Comparison of ENCODE assay signal across 18 mouse cellular contexts in the genomic region with DNA sequence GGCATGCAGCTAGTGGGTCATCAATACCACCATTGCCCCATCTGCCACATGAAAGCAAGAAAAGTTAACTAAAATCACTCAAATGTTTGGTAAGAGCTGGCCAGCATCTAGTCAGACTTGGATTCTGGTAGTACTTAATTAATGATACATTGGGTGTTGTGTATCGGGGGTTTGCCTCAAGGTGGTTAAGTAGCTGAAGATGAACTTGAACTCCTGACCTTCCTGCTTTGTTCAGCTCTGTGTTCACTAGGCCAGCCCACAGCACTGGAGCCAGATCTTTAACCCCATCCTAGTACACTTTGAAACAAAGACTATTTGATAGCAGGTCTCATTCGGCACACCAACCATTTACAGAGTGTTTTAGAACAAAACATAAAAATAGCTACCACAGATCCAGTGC.
DNase-seq lines count a peak whose midpoint lies in the region; ATAC-seq and TF ChIP-seq lines count a peak whose summit lies in the region.
"Had no signal": no experiment of that assay in that cellular context is flagged by ENCODE, and none has a peak within 500 bp of the region (broad histone marks: within the 10 kb centered on the region; RNA-seq: fewer than 3 reads in every experiment).

No protein-coding gene starts in this region.

- ATAC-seq in forebrain, embryonic 12.5 days (ENCODE audit: low FRiP score), result no peak
- ATAC-seq in forebrain, postnatal 0 days, result no peak
- ATAC-seq in midbrain, embryonic 12.5 days (ENCODE audit: low FRiP score, low read depth), result no peak
- ATAC-seq in midbrain, embryonic 14.5 days (ENCODE audit: low FRiP score, low TSS enrichment), result no peak

- no peaks in the 10 kb centered on the region for H3K36me3 ChIP-seq in forebrain, embryonic 12.5 days (replicated peaks)
- no peaks in the 10 kb centered on the region for H3K36me3 ChIP-seq in forebrain, postnatal 0 days (ENCODE audit: insufficient read depth)
- H3K36me3 ChIP-seq in midbrain, embryonic 12.5 days, result no peaks in the 10 kb centered on the region
- no peaks in the 10 kb centered on the region for H3K36me3 ChIP-seq in midbrain, embryonic 14.5 days (ENCODE audit: control insufficient read depth, insufficient read depth, low read length)
- no peaks in the 10 kb centered on the region for H3K36me3 ChIP-seq in myocyte (ENCODE audit: control insufficient read depth, insufficient read depth)
- H3K36me3 ChIP-seq: heart, embryonic 12.5 days; hindbrain, embryonic 12.5 days; liver, embryonic 15.5 days; lung, embryonic 15.5 days had no signal

- no peak for TF ChIP-seq CTCF in forebrain, postnatal 0 days (IDR thresholded peaks at IDR 0.05; ENCODE audit: low read depth)

- H3K4me3 ChIP-seq in forebrain, embryonic 12.5 days (replicated peaks), result no peak overlapping the region
- H3K4me3 ChIP-seq in forebrain, postnatal 0 days (ENCODE audit: low read depth, low read length), result no peak overlapping the region
- H3K4me3 ChIP-seq in midbrain, embryonic 12.5 days, result no peak overlapping the region
- H3K4me3 ChIP-seq in midbrain, embryonic 14.5 days (replicated peaks; ENCODE audit: low read depth, low read length), result no peak overlapping the region
- H3K4me3 ChIP-seq in myocyte, result peak overlapping the region; percentile 25
- H3K4me3 ChIP-seq: liver, embryonic 15.5 days had no signal

- H3K79me2 ChIP-seq in myocyte (ENCODE audit: control insufficient read depth, insufficient read depth), result no peaks in the 10 kb centered on the region

- peaks cover 31% of the 10 kb centered on the region for H3K4me1 ChIP-seq in forebrain, embryonic 12.5 days
- H3K4me1 ChIP-seq in forebrain, postnatal 0 days (ENCODE audit: insufficient read depth), result peaks cover 16% of the 10 kb centered on the region
- H3K4me1 ChIP-seq in midbrain, embryonic 12.5 days, result peaks cover 33% of the 10 kb centered on the region
- H3K4me1 ChIP-seq in midbrain, embryonic 14.5 days (ENCODE audit: control insufficient read depth, insufficient read depth, low read length), result peaks cover 24% of the 10 kb centered on the region
- H3K4me1 ChIP-seq: liver, embryonic 15.5 days had no signal

- no peak overlapping the region for H3K9ac ChIP-seq in forebrain, embryonic 12.5 days
- no peak overlapping the region for H3K9ac ChIP-seq in forebrain, postnatal 0 days
- H3K9ac ChIP-seq in midbrain, embryonic 12.5 days (replicated peaks), result no peak overlapping the region
- H3K9ac ChIP-seq in midbrain, embryonic 14.5 days (replicated peaks; ENCODE audit: low read length), result no peak overlapping the region
- H3K9ac ChIP-seq: hindbrain, embryonic 12.5 days; liver, embryonic 15.5 days; lung, embryonic 15.5 days had no signal

- WGBS in forebrain, embryonic 12.5 days, result 68% methylated on average over 2 of the region's 2 CpGs
- 70% methylated on average over 2 of the region's 2 CpGs for WGBS in forebrain, postnatal 0 days
- 61% methylated on average over 2 of the region's 2 CpGs for WGBS in midbrain, embryonic 12.5 days
- 69% methylated on average over 2 of the region's 2 CpGs for whole genome bisulfite sequencing in midbrain, embryonic 14.5 days

- no peak for TF ChIP-seq POLR2A in myocyte (IDR thresholded peaks at IDR 0.05; ENCODE audit: insufficient read length, low read depth)

- no peaks in the 10 kb centered on the region for H3K9me3 ChIP-seq in forebrain, embryonic 12.5 days
- H3K9me3 ChIP-seq in forebrain, postnatal 0 days (ENCODE audit: low read length), result no peaks in the 10 kb centered on the region
- no peaks in the 10 kb centered on the region for H3K9me3 ChIP-seq in midbrain, embryonic 12.5 days
- no peaks in the 10 kb centered on the region for H3K9me3 ChIP-seq in midbrain, embryonic 14.5 days (ENCODE audit: control insufficient read depth, low read length)
- H3K9me3 ChIP-seq: heart, embryonic 12.5 days; hindbrain, embryonic 12.5 days; liver, embryonic 15.5 days; lung, embryonic 15.5 days had no signal

- H3K27me3 ChIP-seq in forebrain, embryonic 12.5 days, result no peaks in the 10 kb centered on the region
- H3K27me3 ChIP-seq in forebrain, postnatal 0 days (ENCODE audit: insufficient read depth, low read length), result no peaks in the 10 kb centered on the region
- no peaks in the 10 kb centered on the region for H3K27me3 ChIP-seq in midbrain, embryonic 12.5 days
- no peaks in the 10 kb centered on the region for H3K27me3 ChIP-seq in midbrain, embryonic 14.5 days (ENCODE audit: control insufficient read depth, insufficient read depth, low read length)
- no peaks in the 10 kb centered on the region for H3K27me3 ChIP-seq in myocyte (ENCODE audit: control insufficient read depth, insufficient read depth, insufficient read length)
- H3K27me3 ChIP-seq: heart, embryonic 12.5 days; hindbrain, embryonic 12.5 days; liver, embryonic 15.5 days; lung, embryonic 15.5 days had no signal

- H3K4me2 ChIP-seq in forebrain, embryonic 12.5 days, result no peak overlapping the region
- no peak overlapping the region for H3K4me2 ChIP-seq in forebrain, postnatal 0 days (ENCODE audit: low read depth)
- H3K4me2 ChIP-seq in midbrain, embryonic 12.5 days (replicated peaks), result no peak overlapping the region
- H3K4me2 ChIP-seq in midbrain, embryonic 14.5 days (ENCODE audit: low read length), result no peak overlapping the region
- peak overlapping the region; percentile 74 for H3K4me2 ChIP-seq in myocyte (ENCODE audit: low read depth)

- DNase-seq in forebrain, postnatal 0 days, result no peak
- DNase-seq in midbrain, embryonic 14.5 days, result no peak
- peak; percentile 87 for DNase-seq in R1 (ENCODE audit: low read depth, low spot score)
- no peak for DNase-seq in urinary bladder, postnatal 4 days (ENCODE audit: low spot score in 2 of 2)
- DNase-seq: adrenal gland, adult 8-10 months; gastrocnemius, postnatal 10 days; kidney, postnatal 25 days; liver; thymus, adult 18-20 months; thymus, postnatal 36 days had no signal

- H3ac ChIP-seq in myocyte (ENCODE audit: control insufficient read depth, insufficient read length), result no peak overlapping the region

- H3K27ac ChIP-seq in forebrain, embryonic 12.5 days, result peak overlapping the region; percentile 93
- H3K27ac ChIP-seq in forebrain, postnatal 0 days (ENCODE audit: low read depth, low read length), result no peak overlapping the region
- H3K27ac ChIP-seq in midbrain, embryonic 12.5 days (replicated peaks), result peak overlapping the region; percentile 90
- H3K27ac ChIP-seq in midbrain, embryonic 14.5 days (replicated peaks; ENCODE audit: low read depth, low read length), result no peak overlapping the region
- H3K27ac ChIP-seq: liver, embryonic 15.5 days; macrophage had no signal

TF ChIP-seq in myocyte, 11 proteins besides CTCF, POLR2A, EP300 and RAD21:
- TF ChIP-seq MAX (IDR thresholded peaks at IDR 0.05; ENCODE audit: low read depth), result no peak
- TF ChIP-seq MYOG (IDR thresholded peaks at IDR 0.05; ENCODE audit: control insufficient read depth in 1 of 3, insufficient read depth in 1 of 3, insufficient read length in 2 of 3, low read depth in 2 of 3), result no peak
- no peak for TF ChIP-seq TCF12 (IDR thresholded peaks at IDR 0.05; ENCODE audit: insufficient read depth, poor library complexity, severe bottlenecking)
- TF ChIP-seq REST (IDR thresholded peaks at IDR 0.05; ENCODE audit: insufficient read depth, insufficient read length), result no peak
- TF ChIP-seq MYOD1 (IDR thresholded peaks at IDR 0.05; ENCODE audit: control insufficient read depth in 1 of 3, insufficient read length in 2 of 3, low read depth in 2 of 3), result no peak
- no peak for TF ChIP-seq E2F4 (IDR thresholded peaks at IDR 0.05; ENCODE audit: insufficient read depth)
- no peak for TF ChIP-seq USF1 (IDR thresholded peaks at IDR 0.05; ENCODE audit: low read depth)
TF ChIP-seq in myocyte: peak in this region for 0.

Comparison
In these comparisons a context has a peak if more than half of its experiments do, and no peak if none do; other contexts are left out.
1. H3K27ac ChIP-seq: peak in forebrain, embryonic 12.5 days (single experiment) and midbrain, embryonic 12.5 days (single experiment); none in forebrain, postnatal 0 days (single experiment) and midbrain, embryonic 14.5 days (single experiment).